Mouse (Mus musculus) brain, embryonic 14.5 days (tissue): Measurements from ENCODE around the gene Kank2.

Source experiments
- CTCF ChIP-seq: fragments of 200-500 bp; IDR thresholded peaks from 2 replicates; pipeline ENCODE4 v1.5.1; 2012; ENCODE audit warnings: inconsistent platforms, mild to moderate bottlenecking, moderate library complexity, borderline replicate concordance; ENCODE audit not compliant: insufficient read depth, insufficient read length; ENCODE audit errors: extremely low read depth
- POLR2A ChIP-seq: fragments of 200-500 bp; IDR thresholded peaks from 2 replicates; pipeline ENCODE4 v1.6.1; 2012; ENCODE audit warnings: mild to moderate bottlenecking, inconsistent platforms, borderline replicate concordance; ENCODE audit not compliant: poor library complexity, insufficient read depth, insufficient read length, severe bottlenecking; ENCODE audit errors: extremely low read depth

DNA sequence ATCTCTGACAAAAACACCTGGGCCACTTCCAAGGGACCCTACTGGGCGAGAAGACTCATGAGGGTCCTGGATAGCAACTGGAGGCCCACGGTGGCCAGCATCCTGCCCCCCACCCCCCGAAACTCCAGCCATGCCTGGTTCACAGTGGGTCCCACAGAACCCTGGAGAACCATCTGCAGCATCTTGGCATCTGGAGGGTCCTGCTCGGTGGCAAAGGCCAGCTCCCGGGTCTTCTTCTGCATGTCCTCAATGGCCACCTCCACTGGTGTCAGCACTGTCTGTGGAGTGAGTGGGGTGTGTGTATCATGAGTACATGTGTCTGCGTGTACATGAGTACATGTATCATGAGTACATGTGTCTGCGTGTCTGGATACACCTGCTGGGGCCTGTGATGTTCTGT, 3.0 kb upstream of the Kank2 start:
- TF ChIP-seq POLR2A, result no peak
- no peak for TF ChIP-seq CTCF
